Mouse (Mus musculus): ENCODE measurements around the gene Lamb3. TPM values are rescaled to one million over a fixed set of nuclear protein-coding genes. Genes with fewer than 3 reads are reported as not detected.
A peak's percentile ranks its signal among the peaks of the same experiment; 100 is the strongest.

Lamb3 gene
- total RNA-seq, 2 experiments from 2014 or later = 8.5 to 13.5 TPM

GRCm38 (mm10) chr1:193201383-193201778 lies 6.1 kb upstream of the Lamb3 start, which contains the start of gene Traf3ip3:
TSS of gene Traf3ip3 (minus strand) at chr1:193201703.
- peak in 1 of 2 experiments; percentile 56 for DNase-seq

DNA sequence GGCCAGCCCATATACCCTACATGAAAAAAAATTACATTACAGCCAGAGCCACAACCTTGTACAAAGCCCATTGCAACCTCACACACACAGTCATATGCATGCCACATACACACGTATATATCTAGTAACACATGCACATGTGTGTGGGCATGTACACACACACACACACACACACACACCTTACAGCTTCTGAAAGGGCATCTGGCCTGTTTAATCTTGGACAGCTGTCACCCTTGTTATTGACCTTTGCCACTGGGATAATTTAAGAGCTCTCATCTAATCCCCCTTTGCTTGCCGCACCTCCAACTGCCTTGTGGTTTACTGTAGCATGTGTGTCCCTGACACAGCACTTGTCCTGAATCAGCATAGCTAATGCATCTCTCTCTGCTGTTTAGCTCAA lies 3.7 kb upstream of the Lamb3 start:
- no peak for DNase-seq

DNA sequence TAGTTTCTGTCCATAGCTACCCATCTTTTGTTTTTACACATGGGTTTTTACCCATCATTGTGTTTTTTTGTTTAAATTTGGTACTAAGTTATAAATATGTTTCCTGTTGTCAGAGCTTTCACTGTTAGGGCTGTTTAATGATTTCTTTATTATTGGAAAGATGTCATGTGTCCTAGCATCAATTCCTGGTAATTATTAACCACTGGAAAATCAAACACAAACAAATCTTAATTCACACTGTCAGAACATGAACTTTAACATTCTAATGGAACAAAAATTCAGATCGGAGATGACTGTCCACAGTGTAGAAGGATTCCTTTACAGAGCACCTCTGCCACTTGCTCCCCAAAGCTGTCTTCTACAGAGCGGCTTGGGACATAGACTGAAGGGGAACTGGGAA lies 2.1 kb upstream of the Lamb3 start:
- no peak for DNase-seq

DNA sequence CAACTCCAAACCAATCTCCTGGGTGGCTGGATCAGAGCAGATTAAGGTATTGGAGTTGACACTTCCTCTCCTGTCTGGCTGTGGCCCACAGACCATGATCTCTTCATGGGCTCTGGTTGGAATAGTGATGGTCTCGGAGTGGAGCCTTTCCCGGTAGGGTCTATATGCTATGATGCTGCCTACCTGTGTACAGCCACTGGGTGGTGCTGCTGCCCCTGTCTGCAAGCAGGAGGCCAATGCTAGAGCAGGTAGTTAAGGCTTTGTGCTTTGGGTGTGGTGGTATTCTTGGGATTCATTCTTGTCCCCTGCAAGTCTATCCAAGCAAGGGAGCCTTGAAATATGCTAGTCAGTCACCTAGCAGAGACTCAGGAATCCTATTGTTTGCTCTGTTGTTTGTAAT lies 679 bp downstream of the Lamb3 start:
- DNase-seq = peak; percentile 40 to 68

GRCm38 (mm10) chr1:193211371-193211770 lies 3.9 kb downstream of the Lamb3 start:
- peak; percentile 48 to 71 for DNase-seq

DNA sequence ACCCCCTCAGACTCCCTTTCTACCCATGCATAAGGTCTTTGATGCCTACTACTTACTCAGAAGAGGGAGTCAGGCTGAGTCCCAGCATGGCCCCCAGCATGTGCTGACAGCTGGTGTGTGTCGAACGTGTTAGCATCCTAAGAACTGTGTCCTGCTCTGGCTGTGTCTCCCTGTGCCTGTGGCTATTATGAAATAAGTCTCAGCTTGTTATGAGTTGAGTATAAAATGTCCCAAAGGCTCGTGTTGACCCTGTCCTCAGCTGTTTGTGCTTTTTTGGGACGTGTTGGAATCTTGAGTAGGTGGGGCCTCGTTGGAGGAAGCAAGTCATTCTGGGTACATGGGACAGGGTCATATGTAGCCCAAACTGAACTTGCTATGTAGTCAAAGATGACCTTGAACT lies 6.6 kb downstream of the Lamb3 start:
- no peak for DNase-seq

DNA sequence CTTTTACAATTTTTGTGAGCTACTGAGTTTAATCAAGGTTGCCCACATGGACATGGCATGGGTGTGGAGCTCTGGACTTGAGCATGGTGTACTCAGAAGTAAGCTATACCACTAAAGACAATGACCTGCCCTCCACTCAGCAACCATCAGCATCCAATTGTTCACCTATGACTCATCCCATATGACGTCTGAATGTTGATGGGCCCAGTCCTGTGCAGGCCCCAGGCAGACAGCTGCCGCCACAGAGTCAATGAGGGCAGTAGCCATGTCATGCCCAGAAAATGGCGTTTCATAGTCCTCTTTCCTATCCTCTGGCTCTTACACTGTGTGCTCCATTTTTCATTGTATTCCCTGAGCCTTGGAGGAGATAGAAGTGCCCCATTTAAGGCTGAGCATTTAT lies 8.5 kb downstream of the Lamb3 start:
- DNase-seq = no peak

DNA sequence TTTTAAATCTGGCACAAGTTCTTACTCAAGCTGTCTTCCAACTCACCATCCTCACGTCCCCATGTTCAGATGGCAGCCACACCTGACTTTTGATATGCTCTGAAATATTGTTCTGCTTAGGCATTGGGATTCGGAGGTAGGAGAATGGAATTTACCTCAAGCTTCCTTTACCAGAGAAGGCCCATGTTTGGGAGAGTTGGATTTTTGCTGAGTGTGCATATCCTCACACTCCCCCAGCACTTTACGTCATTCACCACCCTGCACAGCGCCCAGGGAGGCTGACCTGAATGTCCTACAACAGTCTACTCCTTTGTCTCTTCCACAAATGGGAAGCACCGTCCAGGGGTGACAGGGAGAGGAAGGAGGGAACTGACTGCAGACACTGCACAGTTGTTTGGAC lies 12.9 kb downstream of the Lamb3 start:
- no peak for DNase-seq

DNA sequence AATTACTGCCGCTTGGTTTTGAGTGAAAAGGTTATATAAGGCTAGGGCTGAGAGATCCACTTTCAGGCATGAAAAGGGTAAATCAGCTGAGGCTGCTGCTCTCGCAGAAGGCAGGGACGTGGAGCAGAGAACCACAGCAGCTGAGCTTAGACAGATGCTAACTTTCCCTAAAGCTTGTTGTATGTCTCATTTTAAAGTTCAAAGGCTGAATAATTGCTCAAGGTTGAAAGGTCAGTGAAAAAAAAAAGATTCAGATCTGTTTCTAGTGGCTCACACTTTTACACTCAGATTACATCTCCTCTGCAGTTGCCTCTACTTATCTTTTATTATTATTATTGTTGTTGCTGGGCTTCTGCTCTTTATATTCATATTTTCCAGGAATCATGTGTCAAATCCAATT lies 18.0 kb downstream of the Lamb3 start:
- no peak for DNase-seq

DNA sequence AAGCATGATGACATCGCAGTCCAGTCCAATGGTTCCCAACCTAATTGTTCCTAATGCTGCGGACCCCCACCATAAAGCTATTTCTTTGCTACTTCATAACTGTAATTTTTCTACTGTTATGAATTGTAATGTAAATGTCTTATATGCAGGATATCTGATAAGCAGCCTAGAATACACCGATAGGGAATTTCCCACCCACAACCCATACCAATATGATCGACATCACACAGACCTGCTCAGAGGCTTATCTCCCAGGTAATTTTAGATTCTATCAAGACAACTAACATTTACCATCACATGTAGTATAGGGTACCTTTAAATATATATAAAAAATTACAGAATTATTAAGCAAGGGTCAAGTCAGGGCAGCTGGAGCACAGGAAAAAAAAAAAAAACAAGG lies 18.6 kb downstream of the Lamb3 start:
- no peak for DNase-seq

- no peak for DNase-seq
These were observed 19.4 kb downstream of the Lamb3 start for GRCm38 (mm10) chr1:193226724-193227522.

DNA sequence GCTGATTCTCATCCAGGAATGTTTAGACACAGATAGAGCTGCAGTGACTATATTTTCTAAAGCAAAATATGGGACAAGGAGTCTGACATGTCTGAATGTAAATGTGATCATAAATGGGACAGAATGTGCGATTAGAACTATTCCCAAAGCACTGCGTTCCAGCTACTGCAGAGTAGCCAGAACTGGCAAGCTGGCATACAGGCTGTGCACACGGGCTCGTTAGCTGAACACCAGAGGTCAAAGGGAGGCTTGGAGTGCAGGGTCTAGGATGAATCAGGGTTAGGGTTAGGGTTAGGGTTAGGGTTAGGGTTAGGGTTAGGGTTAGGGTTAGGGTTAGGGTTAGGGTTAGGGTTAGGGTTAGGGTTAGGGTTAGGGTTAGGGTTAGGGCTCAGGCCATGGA lies 20.0 kb downstream of the Lamb3 start:
- DNase-seq = no peak

DNA sequence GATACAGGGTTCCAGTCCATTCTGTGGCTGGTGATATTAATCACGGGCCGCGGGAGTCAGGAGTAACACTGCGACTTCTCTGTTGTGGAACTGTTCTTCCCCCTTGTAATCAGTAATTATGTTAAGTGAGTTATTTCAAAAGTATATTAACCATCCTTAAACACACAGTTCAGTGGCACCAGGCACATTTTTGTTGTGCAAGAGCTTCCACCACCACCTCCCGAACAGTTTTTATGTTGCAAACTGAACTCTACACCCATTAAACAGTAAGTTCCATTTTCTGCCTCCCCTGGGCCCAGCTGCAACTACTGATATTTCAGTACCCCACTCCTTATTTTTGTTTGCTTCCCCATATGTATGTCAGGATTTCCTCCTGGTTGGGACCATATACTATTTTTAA lies 22.1 kb downstream of the Lamb3 start:
- DNase-seq = no peak

GRCm38 (mm10) chr1:193230531-193230930 lies 23.0 kb downstream of the Lamb3 start:
- DNase-seq = no peak

GRCm38 (mm10) chr1:193230935-193231334 lies 23.4 kb downstream of the Lamb3 start:
- DNase-seq = no peak

GRCm38 (mm10) chr1:193232732-193233131 lies 25.2 kb downstream of the Lamb3 start:
- no peak for DNase-seq

- no peak for DNase-seq
These were observed 26.7 kb downstream of the Lamb3 start for GRCm38 (mm10) chr1:193234130-193234645.

DNA sequence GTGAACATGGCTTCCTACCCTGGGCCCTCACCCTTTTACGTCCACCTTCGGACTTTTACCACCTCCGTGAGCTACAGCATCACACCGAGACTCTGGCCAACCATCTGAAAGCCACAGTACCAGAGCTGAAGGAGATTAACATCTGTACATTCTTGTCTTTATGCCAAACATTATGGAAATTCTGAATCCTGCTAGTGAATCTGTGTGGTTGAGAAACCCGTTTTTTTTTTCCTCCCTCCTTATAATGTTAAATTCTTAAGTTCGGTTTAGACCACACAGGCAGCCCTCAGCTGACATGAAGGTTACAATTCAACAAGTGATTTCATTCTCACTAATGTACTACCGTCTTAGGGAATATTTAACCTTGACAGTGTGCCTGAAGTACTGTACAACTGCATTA lies 27.4 kb downstream of the Lamb3 start:
- no peak for DNase-seq

- no peak for DNase-seq
These were observed 30.9 kb downstream of the Lamb3 start for GRCm38 (mm10) chr1:193238426-193238825.

GRCm38 (mm10) chr1:193241436-193241835 lies 33.9 kb downstream of the Lamb3 start:
- no peak for DNase-seq

- peak; percentile 91 to 92 for DNase-seq
These were observed 34.7 kb downstream of the Lamb3 start for GRCm38 (mm10) chr1:193242238-193242637.

DNA sequence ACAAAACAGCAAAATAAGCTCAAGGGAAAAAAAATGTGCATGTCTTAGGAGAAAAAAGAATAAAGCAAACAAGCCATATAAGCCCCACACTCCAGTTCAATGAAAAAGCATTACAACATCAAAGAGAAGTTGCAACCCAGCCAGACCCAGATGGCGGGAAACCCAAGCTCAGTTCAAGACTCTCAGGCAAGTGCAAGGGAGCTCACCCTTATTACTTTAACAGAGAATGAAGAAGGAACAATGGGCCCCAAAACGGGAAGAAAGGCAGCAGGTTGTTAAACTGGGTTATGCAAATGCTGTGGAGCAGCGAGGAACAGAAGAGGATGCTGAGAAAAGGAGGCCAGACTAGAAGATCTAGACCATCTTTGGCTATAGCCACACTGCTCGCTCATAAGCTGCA lies 35.4 kb downstream of the Lamb3 start:
- DNase-seq = peak; percentile 48

DNA sequence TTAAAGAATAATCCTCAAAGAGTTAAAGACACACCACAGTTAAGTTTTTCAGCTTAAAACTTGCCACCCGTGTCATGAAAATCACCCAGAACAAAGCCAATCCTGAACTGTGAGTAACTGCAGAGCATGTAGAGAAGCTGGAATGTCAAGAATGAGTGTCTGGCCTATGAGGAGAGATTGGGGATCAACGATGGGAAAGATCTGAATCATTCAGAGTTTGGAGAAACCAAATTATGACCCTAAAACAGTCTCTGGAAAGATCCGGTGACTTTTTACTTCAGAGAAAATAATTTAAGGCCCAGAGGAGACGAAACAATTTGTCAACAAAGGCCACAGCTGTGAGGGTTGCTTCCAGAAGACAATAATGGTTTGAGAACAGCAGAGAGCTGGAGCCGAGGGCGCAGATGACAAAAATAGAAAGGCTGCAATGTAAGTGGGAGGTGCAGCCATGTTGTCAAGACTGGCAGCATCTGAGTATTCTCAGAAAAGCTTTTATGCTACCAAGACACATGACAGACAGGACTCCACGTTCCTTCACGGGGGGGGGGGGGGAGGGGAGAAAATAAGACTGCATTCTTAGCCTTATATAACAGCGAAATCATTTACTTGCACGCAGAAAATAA lies 36.2 kb downstream of the Lamb3 start:
- peak; percentile 41 to 44 for DNase-seq

DNA sequence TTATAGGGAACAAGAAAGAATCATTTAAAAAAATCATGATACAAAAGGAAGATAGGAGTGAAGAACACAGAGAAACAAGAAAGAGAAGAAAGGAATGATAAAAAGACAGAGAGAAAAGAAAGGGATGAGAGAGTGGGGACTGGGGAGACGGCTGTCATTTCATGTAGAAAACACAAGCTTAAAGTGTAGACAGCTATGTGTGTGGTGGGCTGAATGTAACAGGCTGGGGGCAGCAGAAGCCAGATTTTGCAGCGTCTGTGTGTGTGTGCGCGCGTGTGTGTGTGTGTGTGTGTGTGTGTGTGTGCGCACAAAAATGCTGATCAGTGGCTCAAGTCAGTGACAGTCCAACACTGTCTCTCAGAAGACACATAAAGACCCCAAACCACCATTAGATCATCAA lies 36.7 kb downstream of the Lamb3 start:
- DNase-seq = no peak
